ENCODE assay signal across 18 mouse cellular contexts in genomic region chrX:52221016-52221415, GRCm38 (mm10).
"Had no signal": no experiment of that assay in that cellular context is flagged by ENCODE, and none has a peak within 500 bp of the region (broad histone marks: within the 10 kb centered on the region; RNA-seq: fewer than 3 reads in every experiment).

No protein-coding gene starts in this region.

- DNase-seq: gastrocnemius, postnatal 14 days; gastrocnemius, postnatal 36 days; heart, adult 18-20 months; heart, postnatal 10 days; kidney, adult 18-20 months; kidney, adult 8-10 months; kidney, postnatal 14 days; kidney, postnatal 36 days; liver; liver, embryonic 13.5 days had no signal

- H3K4me1 ChIP-seq: heart, embryonic 10.5 days; heart, embryonic 12.5 days; hindbrain, embryonic 13.5 days; hindbrain, embryonic 15.5 days; kidney, embryonic 15.5 days; limb, embryonic 10.5 days; limb, embryonic 12.5 days; liver, embryonic 13.5 days had no signal

- H3K4me3 ChIP-seq: heart, embryonic 10.5 days; heart, embryonic 12.5 days; hindbrain, embryonic 13.5 days; hindbrain, embryonic 15.5 days; kidney, embryonic 15.5 days; left cerebral cortex, adult 2 months; limb, embryonic 10.5 days; limb, embryonic 12.5 days; liver, embryonic 13.5 days had no signal
